Mouse (Mus musculus) urinary bladder, postnatal 36 days (tissue): ENCODE results near the gene Gpld1.
"Not testable (repeated sequence)": the region's sequence is repeated elsewhere in the genome, so short reads cannot be mapped to it uniquely, and the experiment has no call there.

Experiments
- DNase-seq, 2 experiments: peaks; one replicate each; pipeline ENCODE4 v3.0.0; 2022; ENCODE audit warnings: low spot score in 2 of 2, mixed read lengths in 1 of 2

Gpld1 gene

GRCm38 (mm10) chr13:24947158-24947557 lies 4.2 kb downstream of the Gpld1 start:
- no peak for DNase-seq

DNA sequence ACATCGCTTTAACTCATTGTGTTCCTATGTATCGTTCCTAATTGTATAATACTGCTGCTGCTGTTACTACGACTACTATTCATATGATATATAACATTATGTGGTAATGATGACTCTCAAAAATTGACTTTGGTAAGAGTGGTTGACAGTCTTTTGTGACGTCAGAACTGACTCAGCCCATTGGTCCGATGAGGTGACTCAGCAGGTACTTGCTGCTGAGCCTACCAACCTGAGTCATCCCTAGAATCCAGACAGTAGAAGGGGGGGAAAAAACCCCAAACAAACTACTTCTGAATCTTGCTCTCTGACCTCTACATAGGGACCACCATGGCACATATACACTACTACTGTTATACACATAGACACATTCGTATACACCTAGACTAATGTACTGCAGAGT lies 5.9 kb downstream of the Gpld1 start:
- DNase-seq, result no peak

GRCm38 (mm10) chr13:24952659-24953058 lies 9.7 kb downstream of the Gpld1 start:
- DNase-seq, result no peak

- no peak for DNase-seq
Observed at GRCm38 (mm10) chr13:24955091-24955490, 12.1 kb downstream of the Gpld1 start.

DNA sequence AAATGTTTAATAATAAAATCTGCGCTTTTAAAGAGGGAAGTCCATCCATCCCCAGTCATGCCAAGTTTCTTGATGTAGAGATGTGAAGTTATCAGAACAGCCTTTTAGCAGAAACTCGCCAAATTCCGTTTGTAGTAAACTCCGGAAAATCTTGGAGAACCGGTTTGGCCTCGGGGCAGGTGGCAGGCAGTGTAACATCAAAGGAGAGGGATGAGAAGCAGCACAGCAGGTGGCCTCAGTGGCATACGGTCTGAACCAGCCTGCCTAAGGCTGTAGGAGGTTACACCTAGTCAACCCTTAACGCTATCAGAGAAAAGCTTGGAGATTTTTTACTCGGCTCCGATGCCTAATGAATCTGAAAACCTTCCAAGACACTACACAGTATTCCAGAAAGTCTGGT lies 12.5 kb downstream of the Gpld1 start:
- peak; percentile 27 to 31 for DNase-seq

- no peak for DNase-seq
Observed at GRCm38 (mm10) chr13:24958671-24959070, 15.7 kb downstream of the Gpld1 start.

DNA sequence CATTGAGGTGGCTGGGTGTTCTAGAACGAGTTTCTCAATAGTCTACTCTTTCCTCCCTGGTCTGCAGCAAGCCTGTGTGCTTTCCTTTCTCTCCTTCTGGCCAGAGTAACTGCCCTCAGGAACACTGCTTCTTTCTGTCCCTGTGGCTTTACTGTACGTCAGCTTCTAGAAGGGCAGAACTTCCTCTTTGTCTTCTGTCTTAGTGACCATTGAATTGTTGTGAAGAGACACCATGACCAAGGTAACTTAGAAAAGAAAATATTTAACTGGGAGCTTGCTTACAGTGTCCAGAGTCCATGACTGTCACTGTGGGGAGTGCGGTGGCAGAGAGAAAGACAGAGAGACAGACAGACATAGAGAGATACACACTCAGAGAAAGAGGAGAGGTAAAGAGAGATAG lies 17.1 kb downstream of the Gpld1 start:
- no peak for DNase-seq

DNA sequence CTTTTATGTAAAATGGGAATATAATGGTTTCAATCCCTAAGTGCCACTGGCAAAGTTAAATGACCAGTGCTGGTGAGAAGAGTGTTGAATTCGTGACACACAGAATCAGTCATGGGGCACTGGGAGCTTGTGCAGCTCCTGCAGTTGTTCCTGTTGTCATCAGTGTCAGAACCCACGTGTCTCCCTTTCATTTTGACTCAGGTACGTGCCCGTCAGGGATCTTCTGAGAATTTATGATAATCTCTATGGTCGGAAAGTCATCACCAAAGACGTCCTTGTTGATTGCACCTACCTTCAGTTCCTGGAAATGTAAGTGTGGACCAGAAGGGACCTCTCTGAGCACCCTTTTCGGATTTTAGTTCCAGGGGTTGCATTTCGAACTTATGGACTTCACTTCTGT lies 19.2 kb downstream of the Gpld1 start:
- DNase-seq, result no peak

DNA sequence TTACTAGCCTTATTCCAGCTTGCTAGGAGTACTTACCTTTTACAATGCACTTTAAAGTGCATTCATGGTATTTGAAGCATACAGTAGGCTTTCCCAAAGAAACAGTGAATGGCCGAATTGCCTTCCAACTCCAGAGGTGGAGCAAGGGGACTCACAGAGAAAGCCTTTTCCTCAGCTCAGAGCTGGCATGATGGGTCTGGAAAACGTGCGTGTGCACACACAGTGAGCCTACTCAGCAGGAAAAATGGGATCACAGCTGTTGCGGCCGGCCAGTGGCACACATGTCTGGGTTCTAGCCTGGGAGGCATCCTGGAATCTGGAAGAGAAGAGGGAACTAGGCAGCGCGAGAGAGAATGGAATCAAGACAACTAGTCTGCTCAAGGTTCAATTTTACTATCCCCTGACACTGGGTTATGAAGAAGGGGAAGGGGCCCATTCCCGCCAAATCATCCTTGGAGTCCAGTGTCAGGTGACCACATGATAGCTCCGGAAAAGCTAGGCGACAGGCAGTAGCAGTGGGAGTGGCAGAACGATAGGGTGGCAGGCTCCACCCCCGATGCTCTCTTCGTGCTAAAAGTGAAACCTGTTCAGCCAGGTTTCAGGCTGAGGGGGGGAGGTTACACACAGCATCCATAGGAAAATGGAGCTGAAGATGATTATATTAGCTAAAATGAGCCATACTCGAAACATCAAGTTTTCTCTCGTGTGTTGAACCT lies 22.3 kb downstream of the Gpld1 start:
- DNase-seq, result no peak

DNA sequence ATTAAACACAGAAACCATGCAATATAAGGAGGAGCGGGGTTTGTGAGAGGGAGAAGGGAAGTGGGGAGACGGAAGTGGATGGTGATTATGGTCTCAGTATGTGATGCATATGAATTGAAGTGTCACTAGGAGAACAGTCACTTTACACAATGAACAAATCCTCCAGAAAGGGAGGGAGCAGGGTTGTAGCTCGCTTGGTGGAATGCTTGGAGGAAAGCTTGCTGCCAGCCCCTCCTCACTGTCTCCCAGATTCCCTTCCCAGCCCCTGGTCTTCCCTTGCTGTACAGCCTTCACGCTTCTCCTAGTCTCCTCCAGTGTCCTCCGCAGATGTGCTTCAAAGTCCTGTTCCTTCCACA lies 22.9 kb downstream of the Gpld1 start:
- no peak for DNase-seq

GRCm38 (mm10) chr13:24971776-24972175 lies 28.8 kb downstream of the Gpld1 start:
- DNase-seq, result not testable (repeated sequence)

GRCm38 (mm10) chr13:24976384-24976783 lies 33.4 kb downstream of the Gpld1 start:
- DNase-seq, result no peak

GRCm38 (mm10) chr13:24977820-24978342 lies 34.9 kb downstream of the Gpld1 start:
- no peak for DNase-seq

DNA sequence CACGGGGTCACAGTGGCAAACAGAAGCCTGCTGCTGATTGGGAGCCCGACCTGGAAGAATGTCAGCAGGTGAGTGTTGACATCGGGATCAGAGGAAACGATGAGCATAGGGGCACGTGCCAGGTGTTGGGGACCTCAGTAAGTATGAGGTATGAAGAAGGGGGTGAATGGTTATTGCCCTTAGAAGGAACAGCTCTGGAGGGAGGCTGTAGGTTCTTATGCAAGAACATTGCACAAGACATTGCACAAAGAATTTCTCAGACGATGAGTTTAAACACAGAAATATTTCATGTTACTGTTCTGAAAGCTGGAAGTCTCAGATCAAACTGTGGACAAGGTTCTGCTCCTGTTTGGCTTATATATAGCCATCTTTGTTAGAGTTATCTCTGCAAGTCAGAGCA lies 38.1 kb downstream of the Gpld1 start:
- no peak for DNase-seq

- no peak for DNase-seq
Observed at GRCm38 (mm10) chr13:24985435-24985834, 42.5 kb downstream of the Gpld1 start.

DNA sequence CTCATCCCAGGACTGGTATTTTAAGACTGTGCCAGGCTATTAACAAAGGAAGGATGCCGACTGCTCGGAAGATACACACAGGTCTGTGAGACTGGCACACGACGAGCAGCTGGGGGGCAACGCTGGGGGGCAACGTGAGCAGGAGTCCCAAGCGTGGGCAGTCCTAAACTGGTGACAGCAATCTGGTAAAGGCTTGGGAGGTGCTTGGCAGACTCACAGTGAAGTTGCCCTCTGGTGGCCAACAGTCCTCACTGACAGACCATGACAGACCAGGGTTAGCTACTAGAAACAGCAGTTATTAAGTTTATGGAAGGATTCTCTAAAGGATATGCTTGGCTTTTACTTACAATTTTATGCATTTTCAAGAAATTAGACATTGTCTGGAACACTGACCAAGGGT lies 45.4 kb downstream of the Gpld1 start:
- peak; percentile 35 to 44 for DNase-seq

DNA sequence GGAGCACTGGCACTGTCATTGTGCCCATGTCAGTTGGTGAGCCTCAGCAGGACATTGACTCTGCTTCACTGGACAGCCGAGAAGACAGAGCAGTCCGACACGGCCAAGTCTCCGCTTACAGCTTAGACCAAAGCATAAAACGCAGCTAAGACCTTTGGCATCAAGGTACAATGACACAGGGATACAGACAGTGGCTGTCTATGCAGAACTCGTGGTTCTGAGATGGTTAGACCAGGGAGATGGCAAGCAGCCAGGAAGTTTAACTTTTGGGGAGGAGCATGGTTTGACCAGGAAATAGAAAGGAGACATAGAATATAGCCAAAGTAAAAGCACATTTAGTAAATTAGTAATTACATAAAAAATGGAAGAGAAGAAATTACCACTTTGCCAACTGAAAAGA lies 46.1 kb downstream of the Gpld1 start:
- DNase-seq, result no peak

DNA sequence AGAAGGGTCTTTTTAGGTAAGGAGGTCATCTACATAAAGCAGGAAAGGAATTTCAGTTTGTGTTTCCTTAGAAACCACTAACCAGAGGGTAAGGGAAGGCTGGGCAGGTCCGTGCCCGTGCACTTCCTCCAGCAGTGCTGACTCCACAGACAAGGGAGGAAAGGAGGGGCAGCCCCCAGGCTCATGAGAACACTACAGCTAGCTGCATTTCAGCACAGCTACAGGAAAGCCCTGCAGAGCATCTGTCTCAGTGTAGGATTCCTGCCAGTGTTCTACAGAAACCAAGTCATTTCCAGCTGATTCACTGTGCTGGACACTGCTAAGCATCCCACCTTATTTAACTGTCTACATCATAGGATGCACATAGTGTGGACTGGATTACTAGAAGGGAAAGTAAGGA lies 50.2 kb downstream of the Gpld1 start:
- no peak for DNase-seq

GRCm38 (mm10) chr13:24999538-24999937 lies 56.6 kb downstream of the Gpld1 start:
- DNase-seq, result no peak

- DNase-seq, result no peak
Observed at GRCm38 (mm10) chr13:25002965-25003364, 60.0 kb downstream of the Gpld1 start.

- DNase-seq, result peak in 1 of 2 experiments; percentile 14
Observed at GRCm38 (mm10) chr13:25007115-25007514, 64.2 kb downstream of the Gpld1 start.

DNA sequence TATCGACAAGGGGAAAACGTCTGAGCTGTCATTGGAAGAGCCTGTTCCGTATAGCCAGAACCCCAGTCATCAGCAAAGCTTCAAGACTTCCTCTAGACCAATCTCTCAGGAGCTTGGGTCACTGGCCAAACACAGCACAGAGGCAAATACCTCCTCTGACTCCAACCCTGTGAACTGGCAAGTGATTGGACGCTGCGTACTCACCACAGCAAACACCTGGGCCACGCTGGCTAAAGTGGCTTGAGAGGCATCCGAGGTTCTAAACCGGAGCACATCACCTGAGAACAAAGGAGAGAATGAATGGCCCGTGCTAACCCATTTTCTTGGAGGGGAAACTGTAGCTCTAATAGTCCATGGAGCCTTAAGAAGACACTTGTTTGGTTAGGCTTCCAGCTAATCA lies 75.4 kb downstream of the Gpld1 start:
- no peak for DNase-seq

- peak; percentile 81 to 88 for DNase-seq
Observed at GRCm38 (mm10) chr13:25019793-25020539, 77.0 kb downstream of the Gpld1 start, which contains the start of gene Mrs2. TSS of gene Mrs2 (minus strand) at chr13:25020379.
